ENCODE assay signal across 8 mouse cellular contexts in genomic region chr17:21962107-21962907, GRCm38 (mm10). TPM values are rescaled to one million over a fixed set of nuclear protein-coding genes. Genes with fewer than 3 reads are reported as not detected.
DNase-seq lines count a peak whose midpoint lies in the region; ATAC-seq and TF ChIP-seq lines count a peak whose summit lies in the region.
"Not testable (repeated sequence)": the region's sequence is repeated elsewhere in the genome, so short reads cannot be mapped to it uniquely, and the experiment has no call there.

Gene Zfp942 (minus strand): TSS chr17:21962464.
Gene Zfp943 (plus strand): TSS chr17:21962552.

- H3K4me3 ChIP-seq in ES-E14 (ENCODE audit: insufficient read depth in 1 of 2, low read depth in 1 of 2, low read length in 2 of 2, poor library complexity in 1 of 2, severe bottlenecking in 1 of 2) = peak within 1 kb of the TSS; percentile 78 to 79
- H3K4me3 ChIP-seq in cerebellum, adult 2 months (replicated peaks; ENCODE audit: insufficient read depth, low read depth, low read length) = peak within 1 kb of the TSS; percentile 70
- H3K4me3 ChIP-seq in forebrain, postnatal 0 days (ENCODE audit: low read depth, low read length) = peak within 1 kb of the TSS; percentile 49
- peak within 1 kb of the TSS; percentile 63 for H3K4me3 ChIP-seq in lung, embryonic 14.5 days (ENCODE audit: low read depth, low read length)

- peak; percentile 97 for ATAC-seq in forebrain, postnatal 0 days
- peak; percentile 99 for ATAC-seq in lung, embryonic 14.5 days (ENCODE audit: insufficient read depth)
- peak; percentile 98 for ATAC-seq in neutrophil, adult 5-6 weeks (ENCODE audit: extremely low read depth, insufficient number of reproducible peaks, low FRiP score, poor library complexity, severe bottlenecking)

- 1% methylated on average over 44 of the region's 55 CpGs for WGBS in cerebellum, adult 2 months
- 2% methylated on average over 41 of the region's 55 CpGs for WGBS in forebrain, postnatal 0 days
- under 1% methylated on average over 42 of the region's 55 CpGs for WGBS in lung, embryonic 14.5 days

- not testable (repeated sequence) for H3K9me3 ChIP-seq in ES-E14 (ENCODE audit: control insufficient read depth, insufficient read depth, low read depth, low read length); forebrain, postnatal 0 days (ENCODE audit: low read length); lung, embryonic 14.5 days (ENCODE audit: low read depth, low read length)

- TF ChIP-seq POLR2A in cerebellum, adult 2 months (IDR thresholded peaks at IDR 0.05; ENCODE audit: borderline replicate concordance, insufficient read depth, low read length) = not testable (repeated sequence)

- peak; percentile 47 for DNase-seq in ES-E14 (ENCODE audit: low read depth, low spot score)
- peak; percentile 77 to 84 for DNase-seq in cerebellum, adult 2 months
- peak; percentile 82 for DNase-seq in forebrain, postnatal 0 days
- peak; percentile 71 for DNase-seq in heart, postnatal 4 days
- DNase-seq in layer of hippocampus, adult 8-10 months (ENCODE audit: low spot score in 2 of 2) = peak; percentile 61 to 73
- DNase-seq in lung, embryonic 14.5 days = peak; percentile 79
- peak; percentile 81 for DNase-seq in testis, postnatal 14 days (ENCODE audit: low spot score)

- not testable (repeated sequence) for H3K27me3 ChIP-seq in cerebellum, adult 2 months (ENCODE audit: control insufficient read depth, insufficient read depth, low read length); forebrain, postnatal 0 days (ENCODE audit: insufficient read depth, low read length); lung, embryonic 14.5 days (ENCODE audit: insufficient read depth, low read length)

- peak within 1 kb of the TSS; percentile 87 for H3K27ac ChIP-seq in ES-E14 (ENCODE audit: insufficient read depth, low read depth, low read length, poor library complexity, severe bottlenecking)
- peak within 1 kb of the TSS; percentile 72 for H3K27ac ChIP-seq in cerebellum, adult 2 months (ENCODE audit: insufficient read depth, low read length)
- peak within 1 kb of the TSS; percentile 57; the same call in 1 of the 2 replicates for H3K27ac ChIP-seq in forebrain, postnatal 0 days (ENCODE audit: low read depth, low read length)
- peak within 1 kb of the TSS; percentile 69 for H3K27ac ChIP-seq in lung, embryonic 14.5 days (ENCODE audit: low read depth)

- in situ Hi-C loops in ES-E14 (cut with MboI; ENCODE audit: low sequenced_read_pairs in 2 of 2, unreplicated experiment in 2 of 2) = not testable (repeated sequence)

- H3K4me2 ChIP-seq in forebrain, postnatal 0 days (ENCODE audit: low read depth) = peak within 1 kb of the TSS; percentile 54
- H3K4me2 ChIP-seq in lung, embryonic 14.5 days = peak within 1 kb of the TSS; percentile 66

- H3K4me1 ChIP-seq in ES-E14 (ENCODE audit: control insufficient read depth in 2 of 2, insufficient read depth in 2 of 2, low read length in 2 of 2, poor library complexity in 1 of 2); cerebellum, adult 2 months (ENCODE audit: control insufficient read depth, insufficient read depth, low read length); lung, embryonic 14.5 days (ENCODE audit: insufficient read depth): not testable (repeated sequence)
- H3K4me1 ChIP-seq in forebrain, postnatal 0 days (ENCODE audit: insufficient read depth) = peaks cover 12% of the 10 kb centered on the region; the same call in 1 of the 2 replicates

- TF ChIP-seq CTCF in cerebellum, adult 2 months (IDR thresholded peaks at IDR 0.05; ENCODE audit: borderline replicate concordance, insufficient read depth, low read depth, low read length); forebrain, postnatal 0 days (IDR thresholded peaks at IDR 0.05; ENCODE audit: low read depth); lung, embryonic 14.5 days (IDR thresholded peaks at IDR 0.05; ENCODE audit: low read depth): not testable (repeated sequence)

- peak within 1 kb of the TSS; percentile 87 for H3K9ac ChIP-seq in ES-E14 (ENCODE audit: insufficient read depth, low read depth, low read length, poor library complexity, severe bottlenecking)
- H3K9ac ChIP-seq in forebrain, postnatal 0 days = peak within 1 kb of the TSS; percentile 85
- peak within 1 kb of the TSS; percentile 78 for H3K9ac ChIP-seq in lung, embryonic 14.5 days

- H3K36me3 ChIP-seq in ES-E14 (ENCODE audit: control insufficient read depth, insufficient read depth, low read length, poor library complexity, severe bottlenecking); forebrain, postnatal 0 days (ENCODE audit: insufficient read depth); lung, embryonic 14.5 days (ENCODE audit: insufficient read depth): not testable (repeated sequence)

TF ChIP-seq in ES-E14, 5 proteins besides CTCF, POLR2A, EP300 and RAD21:
- 0 out of 2 replicates have a peak, but pooled peaks have one; percentile 8 for TF ChIP-seq HCFC1 (IDR thresholded peaks at IDR 0.05; ENCODE audit: borderline replicate concordance, insufficient read depth, low read length)

RNA-seq across cellular contexts. Expression of gene Zfp942, which starts in this region (rescaled TPM):
- 11.7 and 12.9 TPM in 2 replicates for total RNA-seq in ES-E14 (2012; rRNA removed)
- polyA plus RNA-seq in cerebellum, adult 2 months (2012; rRNA removed) = 7.8 and 9.2 TPM in 2 replicates
- 20.7 and 25.6 TPM in 2 replicates for total RNA-seq in forebrain, postnatal 0 days (2014; rRNA removed)
- polyA plus RNA-seq in forebrain, postnatal 0 days (2015; fragmentation: Nextera tagmentation; extraction: Ambion mirVana) = 13.7 and 16.9 TPM in 2 replicates
- 1 to 10 TPM; 6.7 to 8.0 TPM for total RNA-seq in heart, postnatal 4 days (2021)
- 10 to 100 TPM; 14.2 to 17.9 (median 16.6) TPM for total RNA-seq in layer of hippocampus, adult 8-10 months (2022)
- 19.5 and 22.0 TPM in 2 replicates for polyA plus RNA-seq in lung, embryonic 14.5 days (2014; fragmentation: Nextera tagmentation; extraction: Ambion mirVana)
- 26.6 and 28.6 TPM in 2 replicates for total RNA-seq in neutrophil, adult 5-6 weeks (2017)

RNA-seq across cellular contexts. Expression of gene Zfp943, which starts in this region (rescaled TPM):
- 3.2 and 3.5 TPM in 2 replicates for total RNA-seq in ES-E14 (2012; rRNA removed)
- 14.1 and 14.6 TPM in 2 replicates for polyA plus RNA-seq in cerebellum, adult 2 months (2012; rRNA removed)
- total RNA-seq in forebrain, postnatal 0 days (2014; rRNA removed) = 20.8 and 21.5 TPM in 2 replicates
- polyA plus RNA-seq in forebrain, postnatal 0 days (2015; fragmentation: Nextera tagmentation; extraction: Ambion mirVana) = 13.3 and 14.8 TPM in 2 replicates
- 10 to 100 TPM; 15.1 to 15.7 TPM for total RNA-seq in heart, postnatal 4 days (2021)
- 10 to 100 TPM; 20.5 to 24.4 (median 21.1) TPM for total RNA-seq in layer of hippocampus, adult 8-10 months (2022)
- polyA plus RNA-seq in lung, embryonic 14.5 days (2014; fragmentation: Nextera tagmentation; extraction: Ambion mirVana) = 14.7 and 18.7 TPM in 2 replicates
- 55.5 and 59.1 TPM in 2 replicates for total RNA-seq in neutrophil, adult 5-6 weeks (2017)

Comparison
In these comparisons a context has a peak if more than half of its experiments do, and no peak if none do; other contexts are left out.
1. Peak in every context shown above with its lines: DNase-seq, ATAC-seq, H3K4me3 ChIP-seq and H3K27ac ChIP-seq.